Mouse (Mus musculus): ENCODE measurements around the gene Gm10799. TPM values are rescaled to one million over a fixed set of nuclear protein-coding genes. Genes with fewer than 3 reads are reported as not detected.

Gm10799 gene
- not detected in 2 replicates for total RNA-seq (2023)

GRCm38 (mm10) chr2:104068450-104068849 is at the start of gene Gm10799:
Gene Gm10799 (minus strand): TSS chr2:104068550.

DNA sequence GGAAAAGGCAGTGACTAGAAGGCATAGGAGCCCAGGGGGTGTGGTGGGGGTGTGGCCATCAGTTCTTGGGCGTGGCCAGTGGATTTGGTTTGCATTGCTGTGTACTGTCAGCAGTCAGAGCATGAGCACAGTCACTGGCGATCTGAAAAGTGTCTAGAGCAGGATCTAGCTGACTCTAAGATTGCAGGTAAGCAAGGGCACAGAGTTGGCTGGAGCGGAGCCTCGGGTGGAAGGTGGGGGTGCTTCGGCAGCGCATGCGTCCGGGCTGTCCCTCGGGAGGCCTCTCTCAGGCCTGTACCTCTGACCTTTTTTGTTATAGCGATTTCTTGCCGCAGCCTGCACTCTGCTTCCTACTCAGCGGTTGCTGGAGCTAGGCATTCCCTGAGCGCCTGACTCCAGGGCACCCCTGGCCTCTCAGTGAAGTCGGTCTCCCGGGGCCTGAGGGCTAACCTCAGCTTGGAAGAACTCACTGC is 27.4 kb upstream of the Gm10799 start, which contains the start of gene Cd59a:
Gene Cd59a (plus strand): TSS at position 61 of the 473 bp plus-strand sequence.

DNA sequence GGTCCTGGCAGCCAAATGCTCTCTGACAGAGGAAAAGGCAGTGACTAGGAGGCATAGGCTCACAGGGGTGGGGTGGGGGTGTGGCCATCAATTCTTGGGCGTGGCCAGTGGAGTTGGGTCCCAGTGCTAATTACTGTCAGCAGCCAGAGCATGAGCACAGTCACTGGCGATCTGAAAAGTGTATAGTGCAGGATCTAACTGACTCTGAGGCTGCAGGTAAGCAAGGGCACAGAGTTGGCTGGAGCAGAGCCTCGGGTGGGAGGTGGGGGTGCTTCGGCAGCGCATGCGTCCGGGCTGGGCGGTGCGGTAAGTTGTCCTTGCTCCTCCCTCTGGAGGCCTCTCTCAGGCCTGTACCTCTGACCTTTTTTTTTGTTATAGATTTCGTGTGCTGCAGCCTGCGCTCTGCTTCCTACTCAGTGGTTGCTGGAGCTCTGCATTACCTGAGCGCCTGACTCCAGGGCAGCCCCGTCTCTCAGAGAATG is 1.4 kb upstream of the Gm10799 start, which contains the start of gene Cd59b:
Gene Cd59b (plus strand): TSS at position 146 of the 482 bp plus-strand sequence.

DNA sequence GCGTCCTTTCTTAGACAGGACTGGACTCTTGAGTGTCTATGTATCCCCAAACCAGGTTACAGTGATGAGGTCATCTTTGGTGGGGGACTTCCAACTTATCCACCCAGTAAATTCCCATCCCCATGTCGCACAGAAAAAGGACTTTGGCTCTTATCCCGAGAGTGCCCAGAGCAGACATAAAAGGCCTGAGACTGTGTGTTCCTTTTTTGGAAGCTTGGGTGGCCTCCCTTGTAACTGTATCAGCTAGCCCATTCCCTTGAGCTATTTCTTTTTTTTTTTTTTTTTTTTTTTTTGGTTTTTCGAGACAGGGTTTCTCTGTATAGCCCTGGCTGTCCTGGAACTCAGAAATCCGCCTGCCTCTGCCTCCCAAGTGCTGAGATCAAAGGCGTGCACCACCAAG is 2.8 kb downstream of the Gm10799 start, which contains the start of gene Gm10912:
Gene Gm10912 (plus strand): TSS at position 301 of the 400 bp plus-strand sequence.

GRCm38 (mm10) chr2:104028139-104028723 is 40.1 kb downstream of the Gm10799 start, which contains the start of gene 4931422A03Rik:
Gene 4931422A03Rik (minus strand): TSS chr2:104028361.

GRCm38 (mm10) chr2:104027458-104028138 is 40.8 kb downstream of the Gm10799 start, which contains the start of gene Fbxo3:
Gene Fbxo3 (plus strand): TSS chr2:104027721.

Other genes with a start within 250 kb of the Gm10799 start
- gene Lmo2, start 110.6 kb downstream of the Gm10799 start, total RNA-seq (2023) = 52.5 and 75.0 TPM in 2 replicates
- 26.7 and 34.3 TPM in 2 replicates for gene Fbxo3, start 40.8 kb downstream of the Gm10799 start, total RNA-seq (2023)
- gene 4931422A03Rik, start 40.2 kb downstream of the Gm10799 start, total RNA-seq (2023) = not detected in 2 replicates
- gene Gm10912, start 2.7 kb downstream of the Gm10799 start, total RNA-seq (2023) = 0.38 TPM in 1 of 2 replicates, not detected in the other
- gene Cd59b, start 1.3 kb upstream of the Gm10799 start, total RNA-seq (2023) = not detected in 2 replicates
- not detected in 2 replicates for gene Cd59a, start 27.3 kb upstream of the Gm10799 start, total RNA-seq (2023)
- gene A930018P22Rik, start 54.2 kb upstream of the Gm10799 start, total RNA-seq (2023) = not detected in 2 replicates

Data from neutrophil, adult 65 days (primary cell).